Mouse (Mus musculus): ENCODE measurements around the gene Dut.

Dut gene

GRCm38 (mm10) chr2:125301877-125302624 lies 55.1 kb downstream of the Dut start:
- in situ Hi-C loops (cut with MboI; ENCODE audit: low sequenced_read_pairs): no loop called here

- in situ Hi-C loops (cut with MboI; ENCODE audit: low sequenced_read_pairs): no loop called here
Measured at GRCm38 (mm10) chr2:125302625-125302924, 55.6 kb downstream of the Dut start.

GRCm38 (mm10) chr2:125303764-125304384 lies 56.9 kb downstream of the Dut start:
- in situ Hi-C loops (cut with MboI; ENCODE audit: low sequenced_read_pairs): no loop called here

- in situ Hi-C loops (cut with MboI; ENCODE audit: low sequenced_read_pairs): no loop called here
Measured at GRCm38 (mm10) chr2:125304746-125305145, 57.8 kb downstream of the Dut start.

- in situ Hi-C loops (cut with MboI; ENCODE audit: low sequenced_read_pairs): no loop called here
Measured at GRCm38 (mm10) chr2:125305671-125306070, 58.7 kb downstream of the Dut start.
